Mouse (Mus musculus): ENCODE data around the gene Phyhipl. TPM values are rescaled to one million over a fixed set of nuclear protein-coding genes. Genes with fewer than 3 reads are reported as not detected.

Phyhipl gene
- total RNA-seq (2014; rRNA removed) = 38.3 and 55.5 TPM in 2 replicates
- 281 and 287 TPM in 2 replicates for polyA plus RNA-seq (2015; fragmentation: Nextera tagmentation; extraction: Ambion mirVana)

DNA sequence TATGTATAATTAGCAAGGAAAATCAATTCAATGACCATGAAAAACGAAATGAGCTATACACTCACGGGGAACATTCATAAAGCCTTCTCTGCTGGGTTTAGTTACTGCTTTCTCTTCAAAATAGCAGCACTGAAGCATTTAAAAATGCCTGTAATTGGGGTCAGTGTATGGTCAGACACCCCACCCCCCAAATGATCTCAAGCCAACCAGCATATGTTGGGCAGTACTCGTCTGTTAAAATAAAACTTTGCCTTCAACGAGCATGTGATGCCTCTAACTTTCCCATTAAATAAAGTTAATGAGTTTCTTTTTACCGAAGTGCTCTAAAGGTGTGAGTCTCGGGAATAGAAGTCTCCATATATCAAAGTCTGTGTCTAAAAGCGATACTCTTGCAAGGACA is at the start of gene Phyhipl:
Gene Phyhipl, minus strand, starts transcription at position 138 of the 400 bp plus-strand sequence.
- Histone ChIP-seq H3K27me3 (ENCODE audit: insufficient read depth, low read length) (no peaks in the 10 kb centered on the region), H3K9ac (replicated peaks; ENCODE audit: low read length) (no peak within 1 kb of the TSS), H3K9me3 (ENCODE audit: low read length) (no peaks in the 10 kb centered on the region), H3K27ac (no peak within 1 kb of the TSS), H3K4me1 (ENCODE audit: insufficient read depth, low read length) (peaks cover 7% of the 10 kb centered on the region; the same call in 1 of the 2 replicates), H3K4me2 (ENCODE audit: low read depth, low read length) (no peak within 1 kb of the TSS), H3K36me3 (ENCODE audit: insufficient read depth, low read length) (no peaks in the 10 kb centered on the region), H3K4me3 (ENCODE audit: low read length) (no peak within 1 kb of the TSS)
- DNase-seq (ENCODE audit: low spot score) (no peak), ATAC-seq (no peak)
- TF ChIP-seq CTCF (IDR thresholded peaks at IDR 0.05; ENCODE audit: low read depth) = no peak
- 31% methylated on average over 7 of the region's 7 CpGs for WGBS

DNA sequence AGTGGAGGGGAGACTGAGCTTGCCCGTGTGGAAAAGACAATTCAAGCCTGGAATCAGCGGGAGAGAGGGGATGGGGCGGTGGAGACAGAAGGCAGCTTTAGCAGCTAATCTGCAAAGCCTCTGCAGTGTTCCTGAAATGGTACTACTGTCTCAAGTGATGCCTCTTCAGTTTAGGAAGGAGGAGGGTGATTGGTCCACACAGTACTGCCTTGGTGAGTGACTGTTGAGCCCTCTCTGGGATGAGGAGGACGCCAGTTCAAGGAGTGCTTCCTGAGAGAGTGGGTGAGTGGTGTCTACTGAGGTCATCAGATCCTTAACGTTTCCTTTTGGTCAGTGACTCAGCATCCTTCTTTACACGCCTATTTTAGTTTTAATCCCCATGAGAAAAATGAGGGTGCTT is 47.4 kb upstream of the Phyhipl start:
- DNase-seq (ENCODE audit: low spot score) (no peak), ATAC-seq (no peak)
- H3K4me3 ChIP-seq (ENCODE audit: low read length) = no peak overlapping the region
- H3K9me3 ChIP-seq (ENCODE audit: low read length) = 0 out of 2 replicates have a peak, but pooled peaks cover 3% of the 10 kb centered on the region
- H3K27ac ChIP-seq = no peak overlapping the region
- H3K4me2 ChIP-seq (ENCODE audit: low read depth, low read length) = no peak overlapping the region
- no peaks in the 10 kb centered on the region for H3K27me3 ChIP-seq (ENCODE audit: insufficient read depth, low read length)
- WGBS = 73% methylated on average over 6 of the region's 6 CpGs
- no peaks in the 10 kb centered on the region for H3K4me1 ChIP-seq (ENCODE audit: insufficient read depth, low read length)
- no peaks in the 10 kb centered on the region for H3K36me3 ChIP-seq (ENCODE audit: insufficient read depth, low read length)
- no peak overlapping the region for H3K9ac ChIP-seq (replicated peaks; ENCODE audit: low read length)
- TF ChIP-seq CTCF (IDR thresholded peaks at IDR 0.05; ENCODE audit: low read depth) = no peak

DNA sequence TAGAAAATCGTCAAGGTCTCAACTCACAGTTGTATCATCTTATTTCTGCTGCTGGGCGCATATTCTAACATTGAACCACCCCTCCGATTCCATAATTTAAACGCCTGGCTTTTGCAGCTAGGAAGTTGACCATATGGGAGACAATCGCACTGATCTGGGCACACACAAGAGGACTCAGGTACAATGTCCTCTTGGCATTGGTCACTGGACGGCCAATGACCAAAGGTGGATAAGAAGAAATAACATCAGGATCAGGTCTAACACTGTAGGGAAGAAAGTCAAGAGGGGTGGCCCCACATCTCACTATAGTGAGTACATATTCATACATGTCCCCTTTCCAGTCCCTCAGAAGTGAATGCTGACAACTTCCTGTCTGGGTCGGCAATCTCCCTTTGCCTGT is 43.8 kb upstream of the Phyhipl start:
- no peak for TF ChIP-seq CTCF (IDR thresholded peaks at IDR 0.05; ENCODE audit: low read depth)
- Histone ChIP-seq H3K9me3 (ENCODE audit: low read length) (no peaks in the 10 kb centered on the region), H3K36me3 (ENCODE audit: insufficient read depth, low read length) (no peaks in the 10 kb centered on the region), H3K4me3 (ENCODE audit: low read length) (no peak overlapping the region), H3K27me3 (ENCODE audit: insufficient read depth, low read length) (no peaks in the 10 kb centered on the region), H3K9ac (replicated peaks; ENCODE audit: low read length) (no peak overlapping the region), H3K4me2 (ENCODE audit: low read depth, low read length) (no peak overlapping the region), H3K4me1 (ENCODE audit: insufficient read depth, low read length) (no peaks in the 10 kb centered on the region), H3K27ac (no peak overlapping the region)
- no peak for ATAC-seq
- WGBS = 90% methylated on average over 7 of the region's 7 CpGs
- no peak for DNase-seq (ENCODE audit: low spot score)

DNA sequence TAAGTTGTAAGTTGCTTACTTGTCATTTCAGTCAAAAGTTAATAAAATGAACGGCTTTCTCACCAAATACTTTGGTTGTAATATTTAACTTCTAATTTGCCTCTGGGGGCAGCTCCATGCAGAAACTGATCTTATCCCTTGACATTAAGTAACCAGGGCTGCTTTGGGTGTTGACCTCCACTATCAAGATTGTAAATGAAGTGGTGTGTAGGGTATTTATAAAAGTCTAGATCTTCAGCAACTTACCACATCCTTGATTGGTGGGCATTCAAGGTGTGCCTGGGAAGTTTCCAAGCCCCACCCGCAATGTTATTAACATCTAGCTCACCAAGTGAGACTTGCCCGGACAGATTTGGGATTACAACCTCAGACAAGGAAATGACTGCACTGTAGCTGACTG is 42.2 kb upstream of the Phyhipl start:
- no peak overlapping the region for H3K4me2 ChIP-seq (ENCODE audit: low read depth, low read length)
- no peak for ATAC-seq
- H3K27ac ChIP-seq = no peak overlapping the region
- TF ChIP-seq CTCF (IDR thresholded peaks at IDR 0.05; ENCODE audit: low read depth) = no peak
- H3K4me1 ChIP-seq (ENCODE audit: insufficient read depth, low read length) = no peaks in the 10 kb centered on the region
- no peak overlapping the region for H3K9ac ChIP-seq (replicated peaks; ENCODE audit: low read length)
- no peak for DNase-seq (ENCODE audit: low spot score)
- H3K9me3 ChIP-seq (ENCODE audit: low read length) = no peaks in the 10 kb centered on the region
- H3K36me3 ChIP-seq (ENCODE audit: insufficient read depth, low read length) = no peaks in the 10 kb centered on the region
- H3K27me3 ChIP-seq (ENCODE audit: insufficient read depth, low read length) = no peaks in the 10 kb centered on the region
- no peak overlapping the region for H3K4me3 ChIP-seq (ENCODE audit: low read length)
- 95% methylated on average over 3 of the region's 3 CpGs for WGBS

DNA sequence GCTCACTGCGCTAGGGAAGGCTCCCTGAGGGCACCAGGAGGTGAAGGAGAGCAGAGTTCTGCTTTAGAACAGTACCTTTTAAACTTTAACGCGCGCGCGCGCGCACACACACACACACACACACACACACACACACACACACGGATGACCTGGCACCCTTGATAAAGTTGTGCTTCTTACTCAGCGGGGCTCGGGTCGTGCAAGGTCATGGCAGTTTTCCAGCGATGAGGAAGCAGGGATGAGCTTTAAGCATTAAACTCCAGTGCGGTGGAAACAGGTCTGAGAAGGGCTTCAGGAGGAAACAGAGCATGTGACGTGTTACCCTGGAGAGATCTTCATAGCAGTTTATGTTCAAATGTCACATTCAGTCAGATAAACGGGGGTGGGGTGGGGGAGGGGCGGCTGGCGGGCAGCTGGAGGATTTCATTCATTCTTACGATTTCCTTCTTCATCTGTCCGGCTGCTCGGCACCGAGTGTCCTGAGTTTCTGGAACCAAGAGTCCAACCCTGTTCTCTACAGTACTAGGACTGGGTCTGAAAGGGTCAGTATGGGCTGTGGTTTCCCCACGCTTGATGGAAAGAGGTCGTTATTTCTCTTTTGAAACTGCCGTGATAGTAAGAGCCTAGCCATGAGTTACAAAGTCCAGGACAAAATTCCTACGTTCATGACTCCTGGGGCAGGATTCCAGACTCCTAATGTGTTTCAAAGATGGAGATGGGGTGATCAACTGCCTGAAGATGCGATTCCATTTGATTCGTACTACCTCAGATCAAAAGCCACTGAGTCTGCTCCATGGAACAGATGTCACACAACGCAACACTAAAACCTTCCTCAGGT is 41.2 kb upstream of the Phyhipl start:
- DNase-seq (ENCODE audit: low spot score) = no peak

DNA sequence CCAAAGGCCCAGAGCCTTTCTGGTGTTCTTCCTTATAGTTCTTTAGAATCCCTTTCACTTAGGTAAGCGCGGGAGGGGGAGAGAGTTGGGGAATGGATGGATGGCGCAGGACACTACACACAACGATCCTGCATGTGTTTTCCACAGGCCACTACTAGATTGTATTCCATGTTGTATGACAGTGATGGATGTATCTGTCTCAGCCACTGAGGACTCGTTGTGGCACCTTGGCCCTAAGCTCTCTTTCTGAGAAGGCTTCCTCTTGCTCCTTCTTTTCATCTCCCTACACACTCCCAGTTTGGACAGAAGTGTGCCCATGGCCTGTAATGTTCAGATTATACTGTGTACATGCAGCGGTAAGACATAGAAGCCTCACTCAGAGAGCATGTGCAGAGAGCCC is 33.6 kb upstream of the Phyhipl start:
- no peak overlapping the region for H3K27ac ChIP-seq
- peaks cover 5% of the 10 kb centered on the region for H3K4me1 ChIP-seq (ENCODE audit: insufficient read depth, low read length)
- no peaks in the 10 kb centered on the region for H3K36me3 ChIP-seq (ENCODE audit: insufficient read depth, low read length)
- ATAC-seq (no peak), DNase-seq (ENCODE audit: low spot score) (no peak)
- no peak overlapping the region for H3K9ac ChIP-seq (replicated peaks; ENCODE audit: low read length)
- H3K9me3 ChIP-seq (ENCODE audit: low read length) = no peaks in the 10 kb centered on the region
- no peak overlapping the region for H3K4me2 ChIP-seq (ENCODE audit: low read depth, low read length)
- 77% methylated on average over 6 of the region's 6 CpGs for WGBS
- no peaks in the 10 kb centered on the region for H3K27me3 ChIP-seq (ENCODE audit: insufficient read depth, low read length)
- H3K4me3 ChIP-seq (ENCODE audit: low read length) = no peak overlapping the region
- TF ChIP-seq CTCF (IDR thresholded peaks at IDR 0.05; ENCODE audit: low read depth) = no peak

More for the DNA sequence above, 41.2 kb upstream of the Phyhipl start:
- Histone ChIP-seq H3K27ac (no peak overlapping the region), H3K36me3 (ENCODE audit: insufficient read depth, low read length) (no peaks in the 10 kb centered on the region), H3K9ac (replicated peaks; ENCODE audit: low read length) (no peak overlapping the region), H3K27me3 (ENCODE audit: insufficient read depth, low read length) (no peaks in the 10 kb centered on the region), H3K4me2 (ENCODE audit: low read depth, low read length) (no peak overlapping the region), H3K9me3 (ENCODE audit: low read length) (no peaks in the 10 kb centered on the region), H3K4me3 (ENCODE audit: low read length) (no peak overlapping the region), H3K4me1 (ENCODE audit: insufficient read depth, low read length) (no peaks in the 10 kb centered on the region)
- no peak for ATAC-seq
- WGBS = 81% methylated on average over 29 of the region's 29 CpGs
- TF ChIP-seq CTCF (IDR thresholded peaks at IDR 0.05; ENCODE audit: low read depth) = no peak

DNA sequence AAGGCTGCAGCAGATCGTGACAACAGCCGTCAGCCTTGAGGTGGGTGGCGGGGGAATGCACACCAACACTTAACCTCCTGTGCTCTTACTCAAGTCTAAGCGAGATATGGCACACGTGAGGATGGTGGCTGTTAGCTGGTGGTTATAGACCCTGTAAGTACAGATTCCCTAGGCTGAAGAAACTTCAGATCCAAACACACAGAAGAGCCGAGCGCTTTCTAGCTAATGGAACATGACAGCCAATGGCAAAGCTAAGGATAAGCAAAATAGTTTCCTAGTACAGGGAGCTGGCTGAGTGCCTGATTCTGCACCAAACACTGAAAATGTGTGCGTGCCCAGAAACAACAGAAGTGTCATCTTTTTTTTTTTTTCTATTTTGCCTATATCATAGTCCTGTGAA is 33.1 kb upstream of the Phyhipl start:
- Histone ChIP-seq H3K27ac (no peak overlapping the region), H3K4me1 (ENCODE audit: insufficient read depth, low read length) (peaks cover 5% of the 10 kb centered on the region), H3K9me3 (ENCODE audit: low read length) (no peaks in the 10 kb centered on the region), H3K27me3 (ENCODE audit: insufficient read depth, low read length) (no peaks in the 10 kb centered on the region), H3K36me3 (ENCODE audit: insufficient read depth, low read length) (no peaks in the 10 kb centered on the region), H3K4me2 (ENCODE audit: low read depth, low read length) (no peak overlapping the region), H3K4me3 (ENCODE audit: low read length) (no peak overlapping the region), H3K9ac (replicated peaks; ENCODE audit: low read length) (no peak overlapping the region)
- no peak for TF ChIP-seq CTCF (IDR thresholded peaks at IDR 0.05; ENCODE audit: low read depth)
- WGBS = 47% methylated on average over 8 of the region's 8 CpGs
- ATAC-seq (no peak), DNase-seq (ENCODE audit: low spot score) (peak; percentile 16)
